Mouse (Mus musculus): ENCODE measurements around the gene Rps6. TPM values are rescaled to one million over a fixed set of nuclear protein-coding genes. Genes with fewer than 3 reads are reported as not detected.
"Not testable (repeated sequence)": the region's sequence is repeated elsewhere in the genome, so short reads cannot be mapped to it uniquely, and the experiment has no call there.

Rps6 gene
- total RNA-seq, 2 experiments from 2014 or later: 326 to 382 TPM

GRCm38 (mm10) chr4:86852813-86853590 is 4.2 kb downstream of the Rps6 start:
- intact Hi-C loops (cut with DNase I): no loop called here
- no peak for DNase-seq

- intact Hi-C loops (cut with DNase I): no loop called here
- DNase-seq: no peak
These were observed 5.2 kb downstream of the Rps6 start for GRCm38 (mm10) chr4:86852018-86852417.

DNA sequence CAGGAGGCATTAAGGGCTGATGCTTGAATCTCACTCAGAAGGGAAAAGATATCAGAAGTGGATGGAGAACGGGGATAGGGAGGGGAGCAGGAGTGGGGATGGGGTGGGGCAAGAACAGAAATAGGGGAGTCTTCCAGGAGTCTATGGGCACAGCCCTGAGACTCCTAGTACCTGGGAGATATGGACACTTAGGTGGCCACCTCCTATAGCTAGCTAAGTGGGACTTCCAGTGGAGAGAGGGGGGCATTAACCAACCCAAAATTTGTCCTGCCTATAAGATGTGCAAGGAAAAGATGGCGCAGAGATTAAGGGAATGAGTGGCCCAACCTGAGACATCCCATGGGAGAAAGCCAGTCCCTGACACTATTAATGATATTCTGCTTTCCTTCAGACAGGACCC is 5.9 kb downstream of the Rps6 start:
- DNase-seq: no peak

DNA sequence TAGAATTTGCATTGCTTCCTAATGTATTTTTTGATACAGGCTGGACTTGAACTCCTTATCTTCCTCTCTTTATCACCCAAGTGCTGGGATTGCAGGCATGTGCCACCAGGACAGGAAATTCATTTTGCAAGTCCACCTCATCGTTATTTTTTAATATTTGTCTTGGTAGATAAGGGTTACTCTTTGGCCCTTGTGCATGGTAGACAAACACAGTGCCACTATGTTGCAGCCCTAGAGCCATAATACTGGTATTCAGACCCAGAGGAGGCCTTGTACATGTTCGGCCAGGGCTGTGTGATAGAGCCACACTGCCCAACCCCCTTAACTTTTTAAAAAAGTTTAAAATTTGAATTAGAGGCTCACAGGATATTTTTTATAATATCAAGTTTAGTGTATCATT is 10.0 kb downstream of the Rps6 start:
- DNase-seq: no peak
- intact Hi-C loops (cut with DNase I): no loop called here

More for the DNA sequence above, 5.9 kb downstream of the Rps6 start:
- intact Hi-C loops (cut with DNase I): no loop called here

GRCm38 (mm10) chr4:86845384-86845783 is 11.8 kb downstream of the Rps6 start:
- peak; percentile 12 to 35 for DNase-seq
- intact Hi-C loops (cut with DNase I): no loop called here

- intact Hi-C loops (cut with DNase I): loop anchor here (5.0 kb wide), 1 partner anchor 49 kb away; no protein-coding TSS in a partner anchor
- DNase-seq: not testable (repeated sequence)
These were observed 16.1 kb downstream of the Rps6 start for GRCm38 (mm10) chr4:86841141-86841540.

DNA sequence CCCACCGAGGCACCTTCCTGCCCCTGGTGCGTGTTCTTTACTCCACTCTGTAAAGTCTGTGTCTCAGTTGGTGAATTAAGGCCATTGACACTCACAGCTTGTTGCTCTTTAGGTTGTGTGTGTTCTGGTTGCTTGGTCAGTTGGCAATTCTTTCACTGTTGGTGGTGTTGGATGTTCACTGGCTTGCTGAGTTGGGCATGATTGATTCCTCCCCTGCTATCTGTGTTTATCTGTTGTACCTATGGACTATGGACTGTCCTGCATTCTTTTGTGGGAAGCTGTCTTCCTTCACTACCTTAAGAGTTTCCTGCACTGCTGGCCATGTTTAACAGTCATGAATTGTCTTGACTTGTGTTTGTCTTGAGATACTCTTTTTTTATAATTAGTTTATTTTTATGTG is 25.3 kb downstream of the Rps6 start:
- intact Hi-C loops (cut with DNase I): no loop called here
- DNase-seq: no peak

DNA sequence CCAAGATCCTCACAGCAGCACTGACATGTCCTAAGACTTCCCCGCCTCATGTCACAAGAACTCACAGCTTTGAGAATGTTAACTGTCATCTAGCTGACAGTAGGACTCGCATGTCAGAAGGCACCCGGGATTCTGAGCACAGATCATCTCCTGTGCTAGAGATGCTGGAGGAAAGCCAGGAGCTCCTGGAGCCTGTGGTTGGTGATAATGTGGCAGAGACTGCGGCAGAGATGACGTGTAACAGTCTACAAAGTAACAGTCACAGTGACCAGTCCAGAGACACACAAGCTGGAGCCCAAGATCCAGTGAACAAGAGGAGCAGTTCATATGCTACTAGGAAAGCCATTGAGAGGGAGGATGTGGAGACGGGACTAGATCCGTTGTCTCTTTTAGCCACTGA is 32.1 kb downstream of the Rps6 start:
- DNase-seq: no peak
- intact Hi-C loops (cut with DNase I): no loop called here

- peak; percentile 27 to 29 for DNase-seq
- intact Hi-C loops (cut with DNase I): no loop called here
These were observed 34.0 kb downstream of the Rps6 start for GRCm38 (mm10) chr4:86823169-86823568.

GRCm38 (mm10) chr4:86814850-86815249 is 42.4 kb downstream of the Rps6 start:
- intact Hi-C loops (cut with DNase I): no loop called here
- DNase-seq: no peak

GRCm38 (mm10) chr4:86810604-86811003 is 46.6 kb downstream of the Rps6 start:
- DNase-seq: no peak
- intact Hi-C loops (cut with DNase I): no loop called here

Other genes starting within 250 kb of the Rps6 start
- gene Haus6, start 245.4 kb downstream of the Rps6 start, total RNA-seq (2021): 1 to 10 TPM; 4.6 to 5.7 TPM
- 10 to 100 TPM; 51.7 to 54.1 TPM for gene Plin2, start 187.4 kb downstream of the Rps6 start, total RNA-seq (2021)
- 10 to 100 TPM; 22.3 to 27.1 TPM for gene Dennd4c, start 108.9 kb downstream of the Rps6 start, total RNA-seq (2021)
- 1 to 10 TPM; 2.0 to 2.4 TPM for gene Acer2, start 17.0 kb upstream of the Rps6 start, total RNA-seq (2021)